Mouse (Mus musculus) heart, postnatal 14 days (tissue): ENCODE results near the gene Dgke. TPM values are rescaled to one million over a fixed set of nuclear protein-coding genes. Genes with fewer than 3 reads are reported as not detected.
A peak's percentile ranks its signal among the peaks of the same experiment; 100 is the strongest.

ENCODE experiments used
- DNase-seq, 2 experiments: peaks; one replicate each; pipeline ENCODE4 v3.0.0; 2021 to 2022
- intact Hi-C: fragments of 180-260 bp; cut with DNase I; formaldehyde crosslinking; loops from one replicate; pipeline ENCODE4 v1.15.1; 2025
- total RNA-seq, 2 experiments: library from RNA; stranded (reverse); gene quantifications; 2 replicates each; pipeline ENCODE4 v1.2.3; 2021

Dgke gene
- total RNA-seq, 2 experiments from 2014 or later = 11.8 to 12.3 TPM

DNA sequence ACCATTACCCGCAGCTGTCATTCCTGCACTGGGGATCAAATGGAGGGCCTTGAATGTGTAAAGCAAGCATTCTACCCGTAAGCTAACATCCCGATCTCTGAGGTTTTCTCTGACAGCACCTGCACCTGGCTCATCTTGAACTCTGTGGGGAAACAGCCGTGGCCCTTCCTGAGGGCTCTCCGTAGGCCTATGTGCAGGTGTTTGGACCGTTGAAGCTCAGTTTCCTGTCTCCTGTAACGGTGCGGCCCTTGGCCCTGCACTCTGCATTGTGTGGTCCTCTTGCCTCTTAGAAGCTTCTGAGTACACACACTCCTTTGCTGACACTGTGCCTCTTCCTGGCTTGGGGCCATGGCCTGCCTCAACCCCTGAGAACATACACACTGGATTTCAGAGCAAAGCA, 11.0 kb upstream of the Dgke start:
- intact Hi-C loops = no loop called here
- DNase-seq = no peak

DNA sequence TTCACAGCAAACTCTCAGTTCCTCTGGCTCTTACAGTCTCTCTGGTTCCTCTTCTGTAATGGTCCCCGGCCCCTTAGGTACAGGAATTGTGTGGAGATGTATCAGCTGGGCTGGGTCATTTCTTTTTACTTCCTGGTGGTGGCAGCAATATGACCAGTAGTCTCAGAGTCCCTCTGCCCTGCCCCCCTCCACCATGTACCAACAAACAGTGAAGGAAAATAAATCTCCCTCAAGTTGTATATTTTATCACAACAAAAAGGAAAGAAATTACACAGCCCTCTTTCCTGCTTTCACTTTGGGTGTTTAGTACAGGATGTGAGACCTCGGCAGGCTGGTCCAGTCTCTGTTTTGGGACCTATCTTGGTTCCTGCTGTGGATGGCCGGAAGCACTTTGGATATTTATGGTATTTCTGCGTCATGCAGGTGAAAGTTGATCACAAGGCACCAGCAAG, 9.7 kb upstream of the Dgke start:
- intact Hi-C loops = no loop called here
- no peak for DNase-seq

DNA sequence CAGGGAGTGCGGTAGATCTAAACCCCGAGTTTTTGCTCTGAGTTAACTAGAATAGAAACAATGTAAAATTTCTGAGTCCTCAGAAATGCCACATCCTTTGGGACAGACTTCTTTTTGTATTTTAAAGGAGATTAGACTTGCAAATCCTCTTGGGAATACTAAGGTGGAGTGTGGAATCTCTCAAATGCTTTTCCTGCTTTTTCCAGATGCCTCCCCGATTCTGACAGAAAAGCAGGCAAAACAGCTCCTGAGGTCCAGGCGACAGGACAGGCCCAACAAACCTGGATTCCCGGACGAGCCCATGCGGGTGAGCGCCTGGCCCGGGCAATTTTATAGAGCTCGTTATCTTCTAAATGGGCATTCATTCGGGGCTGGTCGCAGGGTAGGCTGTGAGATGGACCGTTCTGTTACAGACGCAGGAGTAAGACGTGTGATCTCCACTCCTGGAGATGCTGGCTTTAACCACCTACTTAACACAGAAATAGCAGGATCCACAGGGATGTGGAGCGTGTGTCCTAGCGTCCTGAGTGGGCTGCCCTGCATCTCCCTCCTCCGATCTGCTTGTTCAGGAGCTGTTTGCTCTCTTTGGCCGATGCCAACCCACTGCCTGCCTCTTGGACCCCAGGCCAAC, 8.2 kb upstream of the Dgke start:
- DNase-seq = no peak
- intact Hi-C loops = no loop called here

DNA sequence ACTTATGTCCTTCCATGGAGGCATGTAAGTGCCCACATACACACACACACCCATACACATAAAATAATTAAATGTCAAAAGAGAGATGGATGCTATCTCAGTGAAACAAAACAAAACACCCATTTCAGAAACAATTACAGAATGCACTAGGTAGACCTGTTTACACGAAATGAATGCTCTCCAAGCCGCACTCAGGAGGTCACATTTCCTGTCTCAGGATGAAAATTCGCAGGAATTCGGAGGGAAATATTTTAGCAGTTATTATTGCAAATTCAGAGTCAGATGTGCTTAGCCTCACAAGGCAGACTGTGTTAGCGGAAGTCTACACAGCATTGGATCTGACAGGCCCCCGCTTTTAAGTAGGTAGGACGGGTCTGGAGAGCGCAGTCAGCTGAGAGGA, 6.9 kb upstream of the Dgke start, which contains the start of gene Gm525:
Gene Gm525 (plus strand): TSS at position 301 of the 400 bp plus-strand sequence.
- no peak for DNase-seq
- intact Hi-C loops = no loop called here

DNA sequence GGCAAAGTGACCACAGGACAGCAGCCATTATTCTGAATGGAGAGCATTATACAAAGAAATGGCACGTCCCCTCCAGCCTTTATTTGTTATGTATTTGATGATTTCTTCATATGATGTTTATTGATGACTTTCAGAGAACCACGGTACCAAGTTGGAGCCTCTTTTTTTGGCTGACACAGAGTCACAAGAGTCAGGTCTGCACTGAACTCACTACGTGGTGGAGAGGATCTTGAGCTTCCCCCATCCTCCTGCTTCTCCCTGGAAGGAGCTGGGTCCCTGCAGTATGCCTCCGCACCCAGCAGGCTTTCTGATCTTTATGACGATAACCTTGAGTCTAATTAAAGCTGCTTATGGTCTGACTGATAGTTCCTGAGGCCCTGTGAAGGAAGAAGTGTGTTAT, 4.9 kb upstream of the Dgke start:
- DNase-seq = no peak
- intact Hi-C loops = no loop called here

DNA sequence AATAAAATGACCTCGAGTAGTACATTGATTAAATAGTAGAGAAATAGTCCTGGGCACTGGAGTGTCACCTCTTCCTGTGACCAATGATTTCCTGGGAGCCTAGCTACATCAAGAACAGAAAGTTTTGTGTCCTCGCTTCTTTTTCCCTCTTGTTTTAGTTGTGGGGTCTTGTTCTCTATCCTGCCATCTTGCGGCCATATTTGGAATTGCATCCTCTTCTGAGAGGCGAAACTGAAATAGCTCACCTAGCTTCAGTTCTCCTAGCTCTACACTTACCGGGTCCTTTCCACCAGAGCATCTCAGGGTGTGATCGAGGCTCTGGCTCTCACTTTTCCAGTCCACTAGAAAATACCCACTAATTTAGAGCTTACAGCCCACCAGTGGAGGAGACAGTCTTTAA, 2.7 kb upstream of the Dgke start:
- peak; percentile 60 to 75 for DNase-seq
- intact Hi-C loops = loop anchor here (2.0 kb wide), 1 partner anchor 77 kb away; no protein-coding TSS in a partner anchor

DNA sequence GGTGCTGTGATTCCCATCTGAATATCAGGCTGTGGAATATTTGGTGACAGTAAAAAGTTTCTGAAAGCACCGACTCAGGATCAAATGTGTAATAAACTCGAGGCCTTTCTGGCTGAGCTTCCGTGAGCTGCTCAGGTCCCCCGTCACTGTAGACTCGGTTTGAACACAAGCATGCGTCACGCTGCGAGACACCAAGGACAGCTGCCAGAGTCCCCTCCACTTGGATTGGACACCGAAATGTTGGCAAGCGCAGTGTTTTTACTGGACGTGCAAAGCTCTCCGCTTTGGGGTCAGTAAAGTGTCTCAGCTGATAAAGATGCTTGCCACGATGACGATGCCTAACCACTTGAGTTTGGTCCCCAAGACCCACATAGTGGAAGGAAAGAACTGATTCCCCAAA, 2.0 kb upstream of the Dgke start:
- intact Hi-C loops = loop anchor here (2.0 kb wide), 1 partner anchor 76 kb away; no protein-coding TSS in a partner anchor
- peak; percentile 29 to 60 for DNase-seq

DNA sequence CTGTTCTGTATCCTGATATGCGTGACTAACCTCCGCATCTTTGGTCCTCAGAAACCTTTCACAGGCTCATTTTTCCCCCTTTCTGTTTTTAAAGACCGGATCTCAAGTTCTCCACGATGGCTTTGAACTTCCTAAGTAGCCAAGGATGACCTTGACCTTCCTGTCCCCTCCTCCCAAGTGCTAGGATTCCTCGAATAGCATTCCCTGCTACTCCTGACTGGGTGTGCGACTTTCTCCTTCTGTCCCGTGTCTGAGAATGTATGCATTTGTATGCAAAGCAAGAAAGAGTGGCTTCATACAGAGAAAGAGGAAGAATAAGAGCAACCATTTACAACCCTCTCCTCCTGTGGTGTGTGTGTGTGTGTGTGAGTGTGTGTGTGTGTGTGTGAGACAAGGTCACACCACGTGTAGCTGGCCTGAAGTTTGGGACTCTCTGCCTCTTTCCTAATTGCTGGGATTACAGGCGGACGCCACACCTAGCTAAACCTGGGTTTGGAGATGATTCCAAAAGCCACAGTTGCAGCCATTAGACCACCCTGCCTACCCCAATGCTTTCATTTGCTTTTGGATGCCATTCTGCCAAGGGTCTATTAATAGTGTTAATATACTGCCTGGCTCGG, 1.3 kb upstream of the Dgke start:
- DNase-seq = no peak
- intact Hi-C loops = loop anchor here (2.0 kb wide), 1 partner anchor 75 kb away; no protein-coding TSS in a partner anchor

DNA sequence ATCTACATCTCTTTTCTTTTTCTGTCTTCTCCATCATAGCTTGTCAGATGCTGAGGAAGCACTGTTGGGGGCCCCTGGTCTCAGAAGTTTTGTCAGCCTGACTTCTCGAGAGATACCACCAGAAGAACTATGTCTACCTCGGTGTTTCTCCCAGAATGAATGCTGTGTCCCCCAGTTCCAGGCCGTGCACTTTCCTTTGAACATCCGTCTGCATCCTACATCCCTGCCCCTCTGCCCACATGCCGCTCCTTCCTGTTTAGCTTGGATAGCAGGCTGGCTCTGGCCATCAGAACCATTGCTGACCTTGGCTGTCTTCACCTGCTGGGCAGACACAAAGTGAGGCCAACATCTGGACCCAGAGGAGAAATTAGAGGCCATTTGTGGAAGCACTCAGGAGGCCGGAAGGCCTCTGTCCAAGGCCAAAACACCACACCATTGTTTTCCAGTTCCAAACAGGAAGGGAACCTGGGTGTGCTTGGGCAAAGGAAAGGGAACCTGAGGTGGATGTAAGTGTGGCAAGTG, 712 bp upstream of the Dgke start:
- DNase-seq = peak in 1 of 2 experiments; percentile 29
- intact Hi-C loops = no loop called here

DNA sequence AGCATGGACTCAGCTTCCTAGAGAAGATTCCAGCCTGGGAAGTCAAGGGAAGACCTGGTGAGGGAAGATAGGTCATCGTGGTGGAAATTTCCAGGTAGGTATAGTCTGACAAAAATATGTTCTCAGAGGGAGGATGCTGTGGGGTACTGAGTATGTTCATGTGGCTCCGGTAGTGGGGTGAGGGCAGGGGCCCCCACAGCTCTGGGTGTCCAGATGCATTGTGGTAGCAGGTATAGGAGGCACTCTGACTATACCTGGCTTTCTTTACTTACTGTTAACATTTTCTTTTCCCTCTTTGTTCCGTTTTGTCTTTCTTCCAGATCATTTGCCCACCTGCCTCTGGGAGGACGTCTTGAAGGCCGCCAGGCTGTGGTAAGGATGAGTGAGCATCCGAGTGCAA, 524 bp downstream of the Dgke start:
- intact Hi-C loops = no loop called here
- DNase-seq = no peak

DNA sequence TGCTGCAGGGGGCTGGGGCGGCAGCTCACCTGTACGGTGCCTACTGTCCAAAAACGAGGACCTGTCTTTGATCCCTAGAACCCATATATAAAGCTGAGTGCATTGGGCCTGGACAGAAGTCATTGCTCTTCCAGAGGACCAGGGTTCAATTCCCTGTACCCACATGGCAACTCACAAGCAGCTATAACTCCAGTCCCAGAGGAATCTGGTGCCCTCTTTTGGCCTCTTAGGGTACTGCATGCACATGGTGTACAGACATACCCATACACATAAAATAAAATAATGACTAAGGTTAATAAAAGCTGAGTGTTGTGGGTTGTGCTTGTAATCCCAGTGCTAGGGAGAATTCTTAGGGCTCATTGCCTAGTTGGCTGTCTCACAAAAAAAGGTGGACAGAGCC, 1.4 kb downstream of the Dgke start:
- peak in 1 of 2 experiments; percentile 19 for DNase-seq
- intact Hi-C loops = no loop called here

DNA sequence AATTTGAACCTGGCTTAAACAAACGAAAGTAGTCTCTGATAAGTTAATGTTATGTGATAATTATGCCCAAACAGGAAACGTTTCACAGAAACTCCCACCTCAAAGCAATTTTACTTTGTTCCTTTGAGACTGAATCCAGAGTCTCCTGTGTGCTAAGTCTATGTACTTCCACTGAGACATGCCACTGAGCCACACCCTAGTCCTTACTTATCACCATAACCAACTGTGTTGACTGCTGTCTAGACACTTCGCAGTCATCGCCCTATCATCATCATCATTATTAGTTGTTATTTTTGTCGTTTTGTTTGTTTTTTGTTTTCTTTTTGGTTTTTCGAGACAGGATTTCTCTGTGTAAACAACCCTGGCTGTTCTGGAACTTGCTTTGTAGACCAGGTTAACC, 2.3 kb downstream of the Dgke start:
- DNase-seq = no peak
- intact Hi-C loops = no loop called here

DNA sequence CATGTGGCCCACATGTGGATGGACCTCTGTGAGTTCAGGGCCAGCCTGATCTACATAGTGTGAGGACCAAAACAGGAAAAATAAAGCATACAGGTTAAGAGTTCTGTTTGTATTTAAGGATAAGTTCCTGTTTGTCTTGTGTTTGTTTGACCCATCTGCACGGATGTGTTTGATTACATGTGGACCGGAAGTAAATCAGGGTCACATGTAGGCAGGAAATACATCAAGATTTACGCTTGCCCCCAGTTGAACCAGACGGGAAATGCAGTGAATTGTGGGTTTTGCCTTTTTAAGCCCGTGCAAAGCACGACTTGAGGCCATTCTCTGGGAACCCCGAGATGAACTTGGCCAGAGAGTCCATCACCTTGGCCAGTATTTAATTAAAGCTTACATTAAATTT, 5.3 kb downstream of the Dgke start:
- intact Hi-C loops = loop anchor here (2.0 kb wide), 1 partner anchor 61 kb away; no protein-coding TSS in a partner anchor

DNA sequence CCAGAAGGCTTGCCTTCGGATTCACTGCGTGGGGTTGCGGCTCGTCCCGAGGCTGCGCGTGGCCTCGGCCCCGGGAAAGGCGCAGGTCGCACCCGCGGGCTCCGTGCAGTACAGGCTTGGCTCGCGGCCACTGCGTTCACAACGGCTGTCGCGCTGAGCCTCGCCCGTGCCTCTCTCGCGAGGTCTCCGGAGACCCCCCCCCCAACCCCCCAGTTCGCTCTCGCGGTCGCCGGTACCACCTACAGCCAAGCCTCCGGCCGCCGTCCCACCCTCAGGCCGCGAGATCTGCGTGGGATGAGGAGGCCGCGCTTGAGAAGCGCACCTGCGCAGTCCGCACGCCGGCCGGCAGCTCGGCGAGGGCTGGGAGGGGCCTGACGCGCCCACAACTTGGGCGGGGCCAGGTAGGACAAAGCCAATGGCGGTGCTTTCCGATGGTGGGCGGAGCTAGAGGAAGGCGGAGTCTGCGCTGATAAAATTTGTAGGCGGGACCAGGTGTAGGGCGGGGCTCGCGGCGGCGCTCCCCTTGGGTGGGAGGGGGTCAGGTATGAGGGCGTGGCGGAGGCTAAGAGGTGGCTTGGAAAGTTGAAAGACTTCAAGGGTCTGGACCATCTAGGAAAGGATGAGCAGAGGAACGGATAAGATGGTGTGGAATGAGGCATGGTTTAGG, 6.1 kb downstream of the Dgke start:
- intact Hi-C loops = loop anchor here (2.0 kb wide), 1 partner anchor 60 kb away; no protein-coding TSS in a partner anchor

More for the DNA sequence above, 5.3 kb downstream of the Dgke start:
- DNase-seq = no peak

DNA sequence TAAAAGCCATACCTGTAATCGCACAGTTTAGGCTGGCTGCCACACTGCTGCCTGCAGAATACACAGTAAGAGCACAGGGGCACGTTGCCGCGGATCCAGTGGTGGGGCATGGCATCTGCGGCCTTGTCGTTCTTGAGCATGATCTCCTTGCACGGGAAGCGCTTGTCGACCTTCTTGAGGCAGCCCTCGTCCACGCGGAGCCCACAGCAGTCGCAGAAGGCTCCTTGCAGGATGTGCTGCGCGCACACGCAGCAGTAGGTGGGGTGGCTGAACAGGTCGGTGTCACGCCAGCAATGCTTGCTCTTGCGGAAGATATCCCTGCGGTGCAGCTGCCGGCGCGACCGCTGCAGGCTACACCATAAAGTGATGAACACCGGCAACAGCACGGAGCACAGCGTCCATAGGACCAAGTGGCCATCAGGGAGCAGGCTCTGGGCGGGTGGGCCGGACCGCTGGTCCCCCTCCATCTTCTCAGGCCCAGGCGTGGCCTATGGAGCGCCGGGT, 6.7 kb downstream of the Dgke start:
- DNase-seq = peak in 1 of 2 experiments; percentile 49
- intact Hi-C loops = loop anchor here (2.0 kb wide), 1 partner anchor 59 kb away; no protein-coding TSS in a partner anchor

More for the DNA sequence above, 6.1 kb downstream of the Dgke start:
- DNase-seq = peak; percentile 86 to 92

DNA sequence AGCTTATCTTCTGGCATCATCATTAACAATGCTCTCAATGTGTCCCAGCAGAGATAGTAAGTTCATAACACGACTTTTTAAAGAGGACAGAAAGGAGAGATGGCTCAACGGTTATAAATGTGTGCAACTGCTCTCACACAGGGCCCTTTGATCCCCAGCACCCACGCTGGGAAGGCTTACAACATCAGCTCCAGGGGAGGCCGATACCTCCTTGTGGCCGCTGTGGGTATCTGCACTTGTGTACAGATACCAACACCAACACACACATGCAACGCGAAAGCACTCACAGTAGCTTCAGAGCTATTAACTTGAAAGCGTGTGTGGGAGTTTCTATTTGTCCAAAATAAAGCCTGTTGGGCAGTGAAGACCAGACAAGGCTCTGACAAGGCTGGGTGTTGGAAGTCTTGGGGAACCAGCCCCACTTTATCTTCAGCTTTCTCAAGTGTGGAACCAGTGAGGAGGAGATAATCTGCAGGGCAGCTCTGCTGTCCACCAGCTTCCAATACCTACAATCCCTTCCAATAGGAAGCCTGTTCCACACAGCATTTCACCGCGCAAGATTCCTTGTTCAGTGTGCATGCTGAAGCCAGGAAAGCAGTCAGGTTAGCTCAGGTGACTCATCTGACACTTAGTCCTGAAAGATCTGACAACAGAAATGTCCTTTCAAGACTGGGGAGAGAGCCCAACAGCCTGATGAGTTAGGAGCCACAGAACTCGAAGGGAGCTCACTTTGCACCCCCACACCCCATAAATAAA, 8.0 kb downstream of the Dgke start:
- peak in 1 of 2 experiments; percentile 24 for DNase-seq

DNA sequence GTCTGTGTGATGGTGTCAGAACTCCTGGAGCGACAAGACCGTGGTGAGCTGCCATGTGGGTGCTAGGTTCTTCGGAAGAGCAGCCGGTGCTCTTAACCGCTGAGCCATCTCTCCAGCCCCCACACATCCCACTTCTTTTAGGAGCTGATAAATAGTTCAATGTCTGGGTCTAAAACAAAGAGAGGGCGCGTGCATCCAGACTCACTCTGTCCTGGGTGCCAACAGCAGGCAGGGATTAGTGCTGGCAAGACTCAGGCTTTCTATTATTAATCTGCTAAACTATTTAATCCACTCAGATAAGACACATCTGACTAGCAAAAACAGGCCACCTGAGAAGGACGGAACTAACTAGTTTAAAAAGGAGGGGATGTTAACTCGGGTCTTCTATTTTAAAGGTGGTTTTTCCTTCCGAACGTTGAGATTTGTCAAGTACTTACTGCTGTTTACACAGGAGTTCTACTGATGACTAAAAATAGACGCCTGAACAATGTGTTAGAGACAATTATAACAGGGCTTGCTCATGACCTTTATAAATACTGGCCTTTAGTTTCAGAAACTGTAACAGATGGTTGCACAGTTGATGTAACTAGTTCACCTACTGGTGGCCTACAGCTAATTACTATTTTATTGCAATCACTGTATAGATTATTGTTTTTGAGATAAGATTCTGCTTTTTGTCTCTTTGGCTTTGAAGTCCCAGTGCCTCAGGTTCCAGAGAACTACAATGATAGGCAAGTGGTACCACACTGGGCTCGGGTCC, 10.5 kb downstream of the Dgke start:
- intact Hi-C loops = no loop called here
- DNase-seq = peak in 1 of 2 experiments; percentile 19

More for the DNA sequence above, 8.0 kb downstream of the Dgke start:
- intact Hi-C loops = no loop called here

DNA sequence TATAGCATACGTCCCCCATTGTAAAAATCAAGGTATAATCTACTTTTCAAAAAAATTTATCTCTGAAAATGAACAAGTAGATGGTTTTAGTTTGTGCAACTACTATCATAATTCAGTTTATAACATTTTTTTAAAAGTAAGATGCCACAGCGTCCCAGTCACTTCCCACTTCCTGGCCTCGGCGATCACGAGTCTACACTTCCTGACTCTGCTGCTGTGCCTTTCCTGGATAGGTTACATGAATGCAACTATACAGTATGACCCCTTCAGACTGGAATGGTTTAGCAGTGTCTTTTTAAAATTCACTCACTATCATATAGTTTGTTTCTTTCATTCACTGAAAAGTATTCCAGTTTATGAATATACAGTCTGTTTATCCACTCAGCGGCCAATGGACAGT, 14.9 kb downstream of the Dgke start:
- no peak for DNase-seq
- intact Hi-C loops = no loop called here

DNA sequence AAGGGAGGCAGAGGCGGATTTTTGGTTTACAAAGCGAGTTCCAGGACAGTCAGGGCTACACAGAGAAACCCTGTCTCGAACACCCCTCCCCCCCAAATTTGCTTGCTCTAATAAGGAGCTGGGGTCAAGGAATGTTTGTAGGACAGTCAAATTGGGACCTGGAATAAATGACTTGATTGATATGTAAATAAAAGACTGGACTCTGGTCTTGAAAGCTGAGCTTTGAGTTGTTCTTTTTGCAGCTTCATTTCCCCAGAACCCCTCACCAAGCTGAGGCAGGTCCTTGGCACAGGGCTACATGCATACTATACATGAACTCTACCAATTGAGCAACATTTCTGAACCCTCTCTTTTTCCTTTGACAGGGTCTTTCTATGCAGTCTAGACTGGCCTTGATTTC, 20.6 kb downstream of the Dgke start:
- no peak for DNase-seq
- intact Hi-C loops = no loop called here
